Comparison of ENCODE assay signal across 10 mouse cellular contexts in the genomic region with DNA sequence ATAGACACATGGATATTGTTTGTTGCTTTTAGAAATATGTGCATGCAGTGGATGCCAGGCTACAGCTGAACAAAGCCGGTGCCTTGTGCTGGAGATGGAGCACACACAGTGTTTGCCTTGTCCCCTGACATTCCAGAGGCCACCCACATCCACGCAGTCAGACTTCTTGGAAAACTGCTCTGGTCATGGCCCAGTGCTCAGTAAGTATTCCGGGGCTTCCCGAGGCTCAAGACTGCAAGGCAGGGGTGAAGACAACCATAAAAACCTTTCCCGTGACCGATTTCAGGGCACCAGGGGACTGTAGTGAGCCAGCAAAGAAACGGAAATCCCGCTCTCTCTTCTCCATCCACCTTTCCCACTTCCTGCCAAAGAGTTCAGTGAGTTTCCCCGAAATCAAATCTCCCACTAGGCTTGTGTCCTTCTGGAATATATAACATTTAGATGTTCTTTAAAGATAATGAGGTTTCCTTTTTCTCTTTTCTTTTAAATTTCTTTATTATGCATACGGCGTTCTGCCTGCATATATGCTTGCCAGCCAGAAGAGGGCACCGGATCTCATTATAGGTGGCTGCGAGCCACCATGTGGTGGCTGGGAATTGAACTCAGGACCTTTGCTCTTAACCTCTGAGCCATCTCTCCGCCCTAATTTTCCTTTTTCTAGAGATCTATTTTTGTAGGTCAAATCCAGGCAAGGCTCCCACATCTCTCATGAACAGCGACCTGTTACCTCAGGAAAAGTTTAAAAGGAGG.
DNase-seq lines count a peak whose midpoint lies in the region; ATAC-seq and TF ChIP-seq lines count a peak whose summit lies in the region.
"Had no signal": no experiment of that assay in that cellular context is flagged by ENCODE, and none has a peak within 500 bp of the region (broad histone marks: within the 10 kb centered on the region; RNA-seq: fewer than 3 reads in every experiment).

No protein-coding gene starts in this region.

- WGBS in forebrain, postnatal 0 days: 76% methylated on average over 15 of the region's 15 CpGs
- 74% methylated on average over 15 of the region's 15 CpGs for WGBS in forebrain, embryonic 14.5 days
- WGBS in midbrain, embryonic 16.5 days: 64% methylated on average over 15 of the region's 15 CpGs
- 58% methylated on average over 15 of the region's 15 CpGs for WGBS in midbrain, embryonic 15.5 days
- 69% methylated on average over 15 of the region's 15 CpGs for WGBS in stomach, postnatal 0 days

- H3K27me3 ChIP-seq in forebrain, postnatal 0 days (ENCODE audit: insufficient read depth, low read length): no peaks in the 10 kb centered on the region
- H3K27me3 ChIP-seq in forebrain, embryonic 14.5 days (replicated peaks; ENCODE audit: control insufficient read depth, insufficient read depth, low read length): no peaks in the 10 kb centered on the region
- H3K27me3 ChIP-seq in midbrain, embryonic 16.5 days (ENCODE audit: control insufficient read depth, insufficient read depth, low read depth, low read length): no peaks in the 10 kb centered on the region
- no peaks in the 10 kb centered on the region for H3K27me3 ChIP-seq in midbrain, embryonic 15.5 days (replicated peaks)
- H3K27me3 ChIP-seq in stomach, postnatal 0 days (ENCODE audit: control insufficient read depth, insufficient read depth, low read length): no peaks in the 10 kb centered on the region

- no peaks in the 10 kb centered on the region for H3K9me3 ChIP-seq in forebrain, postnatal 0 days (ENCODE audit: low read length)
- H3K9me3 ChIP-seq in forebrain, embryonic 14.5 days (replicated peaks; ENCODE audit: control insufficient read depth, low read length): no peaks in the 10 kb centered on the region
- H3K9me3 ChIP-seq in midbrain, embryonic 16.5 days (replicated peaks; ENCODE audit: control insufficient read depth, low read length, poor library complexity, severe bottlenecking): no peaks in the 10 kb centered on the region
- H3K9me3 ChIP-seq in midbrain, embryonic 15.5 days: no peaks in the 10 kb centered on the region
- no peaks in the 10 kb centered on the region for H3K9me3 ChIP-seq in stomach, postnatal 0 days (ENCODE audit: control insufficient read depth, low read length)

- H3K27ac ChIP-seq in forebrain, postnatal 0 days (ENCODE audit: low read depth, low read length): no peak overlapping the region
- no peak overlapping the region for H3K27ac ChIP-seq in forebrain, embryonic 14.5 days (ENCODE audit: low read depth, low read length)
- H3K27ac ChIP-seq in midbrain, embryonic 16.5 days (ENCODE audit: low read length): no peak overlapping the region
- no peak overlapping the region for H3K27ac ChIP-seq in midbrain, embryonic 15.5 days
- no peak overlapping the region for H3K27ac ChIP-seq in stomach, postnatal 0 days (replicated peaks)

- H3K4me2 ChIP-seq in forebrain, postnatal 0 days (ENCODE audit: low read depth): no peak overlapping the region
- H3K4me2 ChIP-seq in forebrain, embryonic 14.5 days (ENCODE audit: low read length): no peak overlapping the region
- peak overlapping the region; percentile 12; the same call in 1 of the 2 replicates for H3K4me2 ChIP-seq in midbrain, embryonic 16.5 days (ENCODE audit: low read length)
- H3K4me2 ChIP-seq in midbrain, embryonic 15.5 days: no peak overlapping the region
- no peak overlapping the region for H3K4me2 ChIP-seq in stomach, postnatal 0 days (replicated peaks; ENCODE audit: low read depth)

- peak; percentile 27; the same call in 1 of the 2 replicates for ATAC-seq in forebrain, postnatal 0 days
- no peak for ATAC-seq in forebrain, embryonic 14.5 days
- no peak for ATAC-seq in midbrain, embryonic 16.5 days
- ATAC-seq in midbrain, embryonic 15.5 days (replicated peaks): no peak
- ATAC-seq in stomach, postnatal 0 days (ENCODE audit: low FRiP score, low TSS enrichment): no peak
- no peak for ATAC-seq in inflammation-experienced regulatory T-cells, adult 6 months
- no peak for ATAC-seq in frontal cortex, adult (ENCODE audit: low TSS enrichment)

- peak; percentile 30 for TF ChIP-seq CTCF in forebrain, postnatal 0 days (IDR thresholded peaks at IDR 0.05; ENCODE audit: low read depth)
- peak; percentile 24; the same call in 1 of the 2 replicates for TF ChIP-seq CTCF in stomach, postnatal 0 days (IDR thresholded peaks at IDR 0.05; ENCODE audit: low read depth)

- no peaks in the 10 kb centered on the region for H3K36me3 ChIP-seq in forebrain, postnatal 0 days (ENCODE audit: insufficient read depth)
- H3K36me3 ChIP-seq in forebrain, embryonic 14.5 days (ENCODE audit: control insufficient read depth, insufficient read depth, low read length): no peaks in the 10 kb centered on the region
- H3K36me3 ChIP-seq in midbrain, embryonic 16.5 days (ENCODE audit: control insufficient read depth, insufficient read depth, low read length): no peaks in the 10 kb centered on the region
- H3K36me3 ChIP-seq in midbrain, embryonic 15.5 days (replicated peaks): no peaks in the 10 kb centered on the region
- no peaks in the 10 kb centered on the region for H3K36me3 ChIP-seq in stomach, postnatal 0 days (ENCODE audit: control insufficient read depth, insufficient read depth, low read length)

- no peaks in the 10 kb centered on the region; the same call in 1 of the 2 replicates for H3K4me1 ChIP-seq in forebrain, postnatal 0 days (ENCODE audit: insufficient read depth)
- no peaks in the 10 kb centered on the region for H3K4me1 ChIP-seq in forebrain, embryonic 14.5 days (ENCODE audit: control insufficient read depth, insufficient read depth, low read length)
- H3K4me1 ChIP-seq in midbrain, embryonic 16.5 days (ENCODE audit: control insufficient read depth, insufficient read depth, low read length): no peaks in the 10 kb centered on the region
- no peaks in the 10 kb centered on the region; the same call in 1 of the 2 replicates for H3K4me1 ChIP-seq in midbrain, embryonic 15.5 days
- H3K4me1 ChIP-seq in stomach, postnatal 0 days (replicated peaks; ENCODE audit: control insufficient read depth, insufficient read depth): no peaks in the 10 kb centered on the region

- no peak overlapping the region for H3K4me3 ChIP-seq in forebrain, postnatal 0 days (ENCODE audit: low read depth, low read length)
- no peak overlapping the region for H3K4me3 ChIP-seq in forebrain, embryonic 14.5 days (ENCODE audit: low read depth, low read length)
- H3K4me3 ChIP-seq in midbrain, embryonic 16.5 days (ENCODE audit: low read depth, low read length): no peak overlapping the region
- no peak overlapping the region for H3K4me3 ChIP-seq in midbrain, embryonic 15.5 days
- H3K4me3 ChIP-seq in stomach, postnatal 0 days (ENCODE audit: low read depth, low read length): no peak overlapping the region
- H3K4me3 ChIP-seq: erythroblast, embryonic 14.5 days had no signal

- TF ChIP-seq EP300 in stomach, postnatal 0 days (optimal IDR thresholded peaks at IDR 0.05): no peak

- no peak for DNase-seq in forebrain, postnatal 0 days
- no peak for DNase-seq in forebrain, embryonic 14.5 days (ENCODE audit: low spot score)
- peak; percentile 67 to 80 for DNase-seq in kidney, adult 8-10 months
- DNase-seq in stomach, postnatal 0 days (ENCODE audit: low spot score): no peak
- DNase-seq: heart, adult 11 months had no signal

- H3K9ac ChIP-seq in forebrain, postnatal 0 days: no peak overlapping the region
- no peak overlapping the region for H3K9ac ChIP-seq in forebrain, embryonic 14.5 days (ENCODE audit: low read length)
- H3K9ac ChIP-seq in midbrain, embryonic 16.5 days (ENCODE audit: low read depth, low read length): no peak overlapping the region
- no peak overlapping the region for H3K9ac ChIP-seq in midbrain, embryonic 15.5 days
- no peak overlapping the region for H3K9ac ChIP-seq in stomach, postnatal 0 days (ENCODE audit: low read length)

Comparison
In these comparisons a context has a peak if more than half of its experiments do, and no peak if none do; other contexts are left out.
1. DNase-seq: peak in kidney, adult 8-10 months (2 of 2); none in forebrain, postnatal 0 days (single experiment), forebrain, embryonic 14.5 days (single experiment) and stomach, postnatal 0 days (single experiment).